Mouse (Mus musculus): ENCODE data around the gene Man1c1.
A peak's percentile ranks its signal among the peaks of the same experiment; 100 is the strongest.

Man1c1 gene

DNA sequence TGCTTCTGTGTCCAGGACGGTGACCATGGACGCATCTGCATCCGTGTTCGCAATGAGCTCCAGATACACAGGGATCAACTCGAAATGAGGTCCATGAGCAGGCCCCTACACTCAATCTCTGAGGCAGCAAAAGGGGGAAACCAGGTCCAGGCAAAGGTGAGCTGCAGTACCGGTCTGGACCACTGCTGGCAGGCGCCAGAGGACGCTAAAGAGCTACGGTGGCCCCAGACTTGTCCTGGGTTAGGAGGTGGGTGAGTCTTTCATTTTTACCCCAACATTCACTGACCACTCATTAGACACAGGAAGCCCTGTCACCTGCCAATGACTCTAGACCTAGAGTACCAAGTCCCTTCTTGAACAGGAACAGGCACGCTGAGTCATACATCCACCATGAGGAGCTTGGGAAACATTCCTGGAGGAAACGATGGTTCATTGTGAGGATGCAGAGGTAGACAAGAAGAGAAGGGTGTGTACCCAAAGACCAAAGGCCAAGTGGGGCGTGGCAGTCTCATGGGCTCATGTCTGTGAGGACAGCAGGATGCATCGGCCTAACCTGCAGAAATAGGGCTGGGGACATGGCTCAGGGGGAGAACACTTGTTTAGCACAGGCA lies 21.8 kb upstream of the Man1c1 start:
- no peak for ATAC-seq (ENCODE audit: insufficient number of reproducible peaks, low FRiP score, low TSS enrichment)

DNA sequence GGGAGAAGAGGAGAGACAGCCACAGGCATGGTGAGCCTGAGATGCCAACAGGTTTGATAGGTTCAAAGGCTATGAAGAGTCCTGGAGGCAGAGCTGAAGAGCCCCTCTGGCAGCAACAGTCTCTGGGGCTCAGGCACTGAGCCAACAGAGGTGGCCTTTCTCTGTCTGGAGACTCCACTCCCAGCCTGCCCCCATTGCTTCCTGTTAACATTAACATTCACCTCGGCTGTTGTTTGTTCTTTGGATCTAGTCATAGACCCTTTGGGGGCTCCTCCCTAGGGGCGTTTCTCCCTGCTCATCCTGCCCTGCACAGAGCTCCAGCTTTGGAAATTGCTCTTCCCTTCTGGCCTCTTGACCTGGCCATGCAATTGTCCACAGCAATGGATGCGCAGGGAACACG lies 20.9 kb upstream of the Man1c1 start:
- no peak for ATAC-seq (ENCODE audit: insufficient number of reproducible peaks, low FRiP score, low TSS enrichment)

DNA sequence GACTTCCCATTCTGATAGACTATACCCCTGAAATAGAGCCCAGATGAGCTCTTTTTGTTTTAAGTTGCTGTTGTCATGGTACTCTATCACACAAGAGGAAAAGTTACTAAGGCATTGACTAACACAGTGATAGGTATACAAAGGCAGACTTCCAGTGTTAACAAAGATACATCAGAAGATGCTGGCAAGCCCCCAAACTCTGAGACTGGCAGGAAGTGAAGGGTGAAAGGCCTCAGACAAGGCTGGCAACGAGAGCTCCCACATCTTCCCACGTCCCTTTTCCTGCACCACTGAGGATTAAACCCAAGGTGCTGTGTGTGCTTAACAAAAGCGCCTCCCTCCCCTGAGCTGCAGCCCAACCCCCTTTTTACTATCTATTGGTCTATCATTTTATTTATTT lies 19.2 kb upstream of the Man1c1 start:
- no peak for ATAC-seq (ENCODE audit: insufficient number of reproducible peaks, low FRiP score, low TSS enrichment)

DNA sequence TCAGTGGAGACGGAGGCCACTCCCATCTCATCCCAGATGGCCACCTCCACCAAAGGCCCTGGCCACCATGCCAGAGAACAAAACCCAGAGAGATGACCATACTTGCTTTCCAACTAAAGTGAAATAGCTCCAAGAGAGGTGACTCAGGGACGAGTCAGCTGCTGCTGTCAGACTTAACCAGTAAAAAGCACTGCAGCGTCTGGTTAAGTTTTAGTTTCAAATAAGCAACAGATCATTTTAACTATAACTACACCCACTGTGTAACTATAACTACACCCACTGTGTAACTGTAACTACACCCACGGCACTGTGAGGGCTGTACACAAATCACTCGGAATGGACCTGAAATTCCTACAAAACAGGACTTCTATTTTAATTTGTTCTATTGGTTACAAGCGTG lies 17.0 kb upstream of the Man1c1 start:
- ATAC-seq (ENCODE audit: insufficient number of reproducible peaks, low FRiP score, low TSS enrichment), result no peak

DNA sequence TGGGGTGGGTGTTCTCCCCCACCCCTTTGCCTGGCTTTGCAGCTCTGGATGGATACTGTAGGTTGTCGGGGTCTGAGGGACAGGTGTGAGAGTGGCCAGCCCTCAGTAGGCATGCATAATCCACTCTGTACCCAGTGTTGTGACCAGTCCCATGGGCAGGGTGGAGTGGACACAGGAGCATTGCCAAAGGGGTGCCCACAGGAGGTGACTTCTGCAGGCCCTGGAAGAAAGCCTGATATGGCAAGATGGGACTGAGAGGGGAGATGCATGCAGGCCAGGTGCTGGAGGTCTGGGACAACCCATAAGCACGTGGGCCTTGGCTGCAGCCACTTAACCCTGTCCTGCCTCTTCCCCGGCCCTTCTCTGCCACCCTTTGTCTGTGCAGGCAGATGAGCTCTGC lies 16.3 kb upstream of the Man1c1 start:
- ATAC-seq (ENCODE audit: insufficient number of reproducible peaks, low FRiP score, low TSS enrichment), result no peak

DNA sequence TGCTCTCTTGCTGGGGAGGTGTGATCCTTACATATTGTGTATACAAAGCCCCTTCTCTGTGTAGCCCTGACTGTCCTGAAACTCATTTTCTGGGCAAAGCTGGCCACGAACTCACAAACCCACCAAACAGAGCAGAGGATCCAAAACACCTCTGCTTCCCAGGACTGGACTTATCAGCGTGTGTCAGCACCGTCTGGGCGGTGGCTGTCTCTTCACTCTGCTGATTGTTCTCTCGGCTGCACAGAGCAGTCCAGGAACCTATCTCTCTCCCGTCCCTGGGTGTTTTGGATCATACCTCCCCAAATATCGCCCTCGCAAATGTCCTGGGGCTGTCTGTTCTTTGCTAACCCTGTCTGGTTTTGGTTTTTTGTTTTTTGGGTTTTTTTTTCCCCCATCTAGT lies 15.4 kb upstream of the Man1c1 start:
- no peak for ATAC-seq (ENCODE audit: insufficient number of reproducible peaks, low FRiP score, low TSS enrichment)

DNA sequence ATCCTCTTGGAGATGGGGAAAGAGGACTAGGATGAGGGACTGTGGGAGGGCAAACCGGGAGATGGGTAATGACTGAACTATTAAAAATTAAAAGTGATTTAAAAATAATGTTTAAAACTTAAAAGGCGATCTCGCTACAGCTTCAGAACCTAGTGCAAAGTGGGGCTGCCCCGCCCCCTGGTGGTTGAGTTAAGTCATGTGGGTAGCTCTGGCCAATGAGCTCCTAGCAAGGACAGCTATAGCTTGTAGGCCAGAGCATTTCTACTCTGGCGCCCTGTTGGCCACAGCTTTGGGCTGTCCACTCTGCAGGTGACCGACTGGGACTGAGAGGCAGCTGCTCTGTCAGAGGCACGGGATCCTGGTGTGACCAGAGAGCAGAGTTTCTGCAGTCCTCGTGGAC lies 9.8 kb upstream of the Man1c1 start:
- peak; percentile 68; the same call in 1 of the 2 replicates for ATAC-seq (ENCODE audit: insufficient number of reproducible peaks, low FRiP score, low TSS enrichment)

DNA sequence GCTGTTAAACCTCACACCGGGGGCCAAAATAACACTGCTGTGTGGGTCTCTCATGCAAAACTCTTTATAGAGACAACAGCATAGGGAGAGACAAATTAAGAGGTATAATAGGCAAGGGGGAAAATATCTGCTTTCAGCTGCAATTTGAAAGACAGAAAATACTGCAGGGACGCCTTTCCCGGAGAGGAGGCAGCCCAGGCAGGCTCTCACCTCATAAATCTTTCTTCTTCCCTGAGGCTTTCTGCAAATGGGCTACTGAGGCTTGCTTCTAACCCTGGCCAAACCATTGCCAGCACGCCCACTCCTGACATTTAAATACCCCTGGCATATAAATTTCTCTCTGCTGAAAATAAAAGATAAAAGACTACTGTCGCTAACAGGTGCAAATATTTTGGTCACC lies 1.2 kb upstream of the Man1c1 start:
- no peak for ATAC-seq (ENCODE audit: insufficient number of reproducible peaks, low FRiP score, low TSS enrichment)

DNA sequence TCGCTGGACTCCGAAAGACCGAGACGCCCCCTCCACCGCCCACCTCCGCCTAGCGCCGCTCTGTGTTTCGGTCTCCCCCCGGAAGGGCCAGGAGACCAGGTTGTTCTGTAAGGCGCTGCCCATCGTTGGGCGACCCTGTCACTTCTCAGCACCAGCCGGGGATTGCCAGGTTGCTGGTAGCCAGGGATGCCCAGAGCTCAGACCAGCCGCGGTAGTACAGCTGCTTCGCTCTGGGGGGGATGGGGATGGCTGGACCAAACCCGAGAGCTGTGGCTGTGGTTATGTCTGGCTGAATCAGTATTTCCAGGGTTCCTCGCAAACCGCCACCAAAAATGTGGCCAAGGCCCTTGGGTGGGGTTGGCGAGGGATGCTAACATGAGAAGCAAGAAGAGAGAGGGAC lies 500 bp upstream of the Man1c1 start:
- peak; percentile 29; the same call in 1 of the 2 replicates for ATAC-seq (ENCODE audit: insufficient number of reproducible peaks, low FRiP score, low TSS enrichment)

DNA sequence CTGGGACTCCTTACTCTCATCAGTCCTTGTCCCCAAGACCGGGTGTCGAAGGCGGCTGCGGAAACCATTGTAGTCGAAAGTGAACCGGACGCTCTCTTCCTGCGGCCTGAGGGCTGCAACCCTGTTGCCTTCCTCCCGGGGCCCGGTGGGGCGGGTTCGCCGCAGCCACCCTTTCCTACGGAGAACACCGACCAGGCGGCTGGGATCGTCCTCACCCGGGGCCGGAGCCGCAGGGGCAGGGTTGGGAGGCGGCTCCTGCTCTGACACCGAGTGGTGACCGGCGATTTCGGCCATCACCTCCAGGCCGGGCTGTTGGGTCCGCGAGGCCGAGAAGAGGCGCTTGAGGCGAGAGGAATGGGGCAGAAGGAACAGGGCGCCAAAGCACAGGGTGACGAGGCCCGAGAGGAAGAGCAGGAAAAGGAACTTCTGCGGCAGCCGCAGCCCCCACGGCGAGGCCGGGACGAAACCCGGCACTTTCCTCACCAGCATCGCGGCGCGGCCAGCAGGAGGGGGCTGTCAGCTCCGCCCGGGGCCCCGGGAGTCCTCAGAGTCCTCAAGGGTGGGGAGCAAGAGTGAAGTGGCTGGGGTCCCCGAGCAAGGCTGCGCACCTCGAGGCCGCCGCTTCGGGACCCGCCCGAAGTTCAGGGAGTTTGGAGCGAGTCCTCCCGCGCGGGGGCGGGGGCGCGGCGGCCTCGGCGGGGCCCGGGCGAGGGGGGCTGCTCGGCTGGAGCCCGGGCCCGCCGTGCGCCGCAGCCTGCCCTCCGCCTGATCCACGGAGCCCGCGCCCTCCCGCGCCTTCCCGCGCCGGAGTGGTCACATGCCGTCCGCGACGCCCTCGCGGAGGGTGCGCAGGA lies 882 bp downstream of the Man1c1 start:
- 0 out of 2 replicates have a peak, but pooled peaks have one; percentile 2 for ATAC-seq (ENCODE audit: insufficient number of reproducible peaks, low FRiP score, low TSS enrichment)

DNA sequence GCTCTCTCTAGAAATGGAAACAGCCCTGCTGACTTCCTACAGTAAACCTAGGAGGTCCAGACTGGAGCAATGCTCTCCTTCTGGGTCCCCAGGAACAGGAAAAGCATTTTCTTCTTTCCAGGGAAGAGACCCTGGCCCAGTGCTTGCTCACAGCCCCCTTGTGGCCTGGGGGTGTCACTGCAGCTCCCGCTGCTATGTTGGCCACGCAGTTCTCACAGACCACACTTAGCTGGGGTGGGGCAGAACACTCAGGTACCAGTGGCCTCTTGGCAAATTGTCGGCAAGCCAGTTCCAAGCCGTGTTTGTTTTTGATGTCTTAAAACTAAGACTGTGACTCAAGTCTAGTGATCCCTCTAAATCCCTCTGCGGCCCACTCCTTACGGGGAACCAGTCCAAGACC lies 2.2 kb downstream of the Man1c1 start:
- no peak for ATAC-seq (ENCODE audit: insufficient number of reproducible peaks, low FRiP score, low TSS enrichment)

DNA sequence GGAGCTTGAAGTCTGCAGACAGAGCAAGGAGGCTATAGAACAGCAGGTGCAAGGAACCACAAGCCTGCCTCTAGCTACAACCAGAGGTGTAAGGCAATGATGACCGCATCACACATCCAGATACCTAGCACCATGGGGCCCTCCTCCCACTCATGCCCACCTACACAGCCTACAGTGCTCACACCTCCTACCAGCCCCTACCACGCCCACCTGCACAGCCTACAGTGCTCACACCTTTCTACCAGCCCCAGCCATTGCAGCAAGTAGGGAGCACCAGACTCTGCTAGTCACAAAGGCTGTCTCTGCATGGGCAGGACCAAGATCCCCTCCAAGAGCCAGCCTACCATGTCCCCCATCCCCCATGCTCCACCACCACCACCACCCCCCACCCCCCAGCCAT lies 3.2 kb downstream of the Man1c1 start:
- no peak for ATAC-seq (ENCODE audit: insufficient number of reproducible peaks, low FRiP score, low TSS enrichment)

DNA sequence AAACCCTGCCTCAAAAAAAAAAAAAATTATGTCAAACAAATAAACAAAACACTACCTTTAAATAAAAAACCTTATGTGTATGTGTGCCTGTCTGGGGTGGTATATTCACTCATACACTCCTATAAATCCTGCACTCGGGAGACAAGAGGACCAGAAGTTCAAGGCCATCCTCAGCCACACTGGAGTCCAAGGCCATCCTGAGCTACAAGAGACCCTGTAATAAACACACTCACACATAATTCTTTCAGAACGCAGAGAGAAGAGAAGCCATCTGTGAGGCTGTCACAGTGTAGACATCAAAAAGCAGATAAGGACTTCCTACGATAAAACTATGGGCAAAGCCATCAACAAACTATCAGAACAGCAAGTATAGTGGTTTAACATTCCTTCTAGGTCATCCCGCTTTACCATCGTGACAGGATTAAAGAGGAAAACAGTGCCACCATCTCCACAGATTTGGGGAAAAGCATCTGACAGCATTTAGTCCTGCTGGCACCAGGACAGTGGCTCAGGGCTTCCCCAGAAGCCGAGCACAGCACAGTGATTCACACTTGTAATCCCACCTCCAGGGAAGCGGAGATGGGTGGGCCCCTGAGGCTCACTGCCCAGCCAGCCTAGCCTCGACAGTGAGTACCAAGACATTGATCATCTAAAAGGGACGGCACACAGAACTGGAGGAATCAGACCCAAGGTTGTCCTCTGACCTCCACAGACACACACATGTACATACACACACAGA lies 10.7 kb downstream of the Man1c1 start:
- no peak for ATAC-seq (ENCODE audit: insufficient number of reproducible peaks, low FRiP score, low TSS enrichment)

DNA sequence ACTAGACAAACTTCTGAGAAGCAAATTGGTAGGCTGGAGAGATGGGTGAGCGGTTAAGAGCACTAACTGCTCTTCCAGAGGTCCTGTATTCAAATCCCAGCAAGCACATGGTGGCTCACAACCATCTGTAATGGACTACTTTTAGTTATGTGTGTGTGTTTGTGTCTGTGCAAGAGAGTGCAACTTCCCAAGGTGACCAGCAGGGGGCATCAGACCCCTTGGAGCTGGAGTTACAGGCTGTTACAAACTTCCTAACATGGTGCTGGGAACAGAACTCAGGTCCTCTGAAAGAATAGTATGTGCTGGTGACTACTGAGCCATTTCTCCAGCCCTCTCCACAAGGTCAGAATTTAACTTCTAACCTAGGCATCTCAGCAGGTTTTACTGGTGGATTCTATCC lies 11.7 kb downstream of the Man1c1 start:
- no peak for ATAC-seq (ENCODE audit: insufficient number of reproducible peaks, low FRiP score, low TSS enrichment)

DNA sequence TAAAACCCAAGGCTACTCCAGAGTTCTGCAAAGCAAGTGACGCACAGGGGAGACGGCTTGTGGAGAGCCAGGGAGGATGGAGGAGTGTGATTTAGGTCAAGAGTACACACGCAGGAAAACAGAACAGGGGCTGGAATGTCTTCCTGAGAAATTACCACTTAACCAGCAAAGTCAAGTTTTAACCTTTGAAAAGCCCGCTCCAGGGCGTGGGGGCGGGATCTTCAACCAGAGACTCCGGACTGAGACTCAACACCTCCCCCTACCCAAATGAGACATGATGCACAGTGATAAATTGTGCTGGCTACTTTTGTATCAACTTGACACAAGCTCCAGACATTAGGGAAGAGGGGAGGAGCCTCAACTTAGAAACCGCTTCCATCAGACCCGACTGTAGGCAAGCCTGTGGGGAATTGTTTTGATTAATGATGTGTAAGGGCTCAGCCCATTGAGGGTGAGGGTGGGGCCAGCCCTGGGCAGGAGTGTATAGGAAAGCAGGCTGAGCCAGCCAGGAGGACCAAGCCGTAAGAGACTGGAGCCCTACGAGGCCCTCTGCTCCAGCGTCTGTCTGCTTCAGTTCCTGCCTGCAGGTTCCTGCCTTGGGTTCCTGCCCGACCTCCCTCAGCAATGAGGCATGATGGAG lies 17.9 kb downstream of the Man1c1 start:
- ATAC-seq (ENCODE audit: insufficient number of reproducible peaks, low FRiP score, low TSS enrichment), result no peak

DNA sequence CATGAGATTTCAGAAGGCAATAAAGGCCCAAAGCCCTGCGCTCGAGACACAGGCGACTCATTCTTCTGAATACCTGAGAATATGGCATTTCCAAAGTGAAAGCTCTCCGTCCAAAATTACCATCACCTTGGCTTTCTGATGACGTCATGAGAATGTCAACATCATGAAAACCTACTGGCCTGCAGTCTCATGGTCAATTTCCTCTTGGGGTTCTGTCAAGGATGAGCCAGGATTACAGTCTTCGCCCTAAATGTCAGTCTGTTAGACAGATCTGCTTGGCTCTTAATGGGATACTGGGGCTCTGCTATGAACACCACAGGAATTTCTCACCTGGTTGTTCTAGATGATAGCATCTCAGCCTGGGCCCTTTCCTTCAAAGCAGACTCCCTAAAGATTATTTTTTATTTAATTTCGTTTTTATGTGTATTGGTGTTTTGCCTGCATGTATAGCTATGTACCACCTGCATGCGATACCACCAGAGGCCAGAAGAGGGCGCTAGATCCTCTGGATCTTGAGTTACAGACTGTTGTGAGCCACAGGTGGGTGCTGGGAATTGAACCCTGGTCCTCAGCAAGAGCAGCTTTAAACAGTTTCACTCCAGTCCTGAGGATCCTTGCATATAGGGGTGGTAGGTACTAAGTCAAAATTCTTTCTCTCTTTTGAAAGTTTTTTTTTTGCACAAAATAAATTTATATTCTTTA lies 19.3 kb downstream of the Man1c1 start:
- no peak for ATAC-seq (ENCODE audit: insufficient number of reproducible peaks, low FRiP score, low TSS enrichment)

DNA sequence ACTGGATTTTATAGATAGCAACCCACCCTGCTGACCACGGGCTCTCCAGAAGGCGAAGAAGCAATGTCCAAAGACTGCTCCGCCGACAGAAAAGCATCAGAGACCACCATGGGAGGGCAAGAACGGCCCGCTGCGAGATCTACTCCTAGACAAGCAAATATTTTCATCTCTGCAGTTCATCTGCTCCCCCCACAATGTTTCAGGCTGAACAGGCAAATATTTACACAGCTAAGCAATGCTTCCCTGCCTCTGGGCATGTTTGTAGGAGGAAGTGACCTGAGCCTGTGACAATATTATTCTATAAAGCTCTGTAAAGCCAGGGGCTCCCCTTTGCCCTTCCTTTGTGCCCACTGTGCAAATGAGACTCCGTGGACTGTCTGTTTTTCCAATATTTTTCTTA lies 20.2 kb downstream of the Man1c1 start:
- no peak for ATAC-seq (ENCODE audit: insufficient number of reproducible peaks, low FRiP score, low TSS enrichment)

DNA sequence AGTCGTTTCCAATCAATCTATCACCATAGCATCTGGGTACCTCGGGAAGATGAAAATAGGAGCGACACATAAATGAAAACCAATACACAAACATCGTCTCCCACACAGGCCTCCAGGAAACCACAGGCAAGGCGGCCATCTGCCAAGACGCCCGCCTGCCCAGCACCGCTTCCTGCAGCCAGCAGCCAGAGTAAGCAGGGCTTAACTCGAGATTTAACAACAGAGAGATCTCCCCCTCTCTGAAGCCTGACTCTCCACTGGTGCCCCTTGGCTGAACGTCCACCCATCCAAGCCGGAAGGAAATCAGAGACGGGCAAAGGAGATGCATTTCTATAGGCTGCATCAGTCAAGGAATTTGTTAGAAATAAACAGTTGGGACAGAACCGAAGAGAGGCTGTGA lies 21.1 kb downstream of the Man1c1 start:
- ATAC-seq (ENCODE audit: insufficient number of reproducible peaks, low FRiP score, low TSS enrichment), result no peak

DNA sequence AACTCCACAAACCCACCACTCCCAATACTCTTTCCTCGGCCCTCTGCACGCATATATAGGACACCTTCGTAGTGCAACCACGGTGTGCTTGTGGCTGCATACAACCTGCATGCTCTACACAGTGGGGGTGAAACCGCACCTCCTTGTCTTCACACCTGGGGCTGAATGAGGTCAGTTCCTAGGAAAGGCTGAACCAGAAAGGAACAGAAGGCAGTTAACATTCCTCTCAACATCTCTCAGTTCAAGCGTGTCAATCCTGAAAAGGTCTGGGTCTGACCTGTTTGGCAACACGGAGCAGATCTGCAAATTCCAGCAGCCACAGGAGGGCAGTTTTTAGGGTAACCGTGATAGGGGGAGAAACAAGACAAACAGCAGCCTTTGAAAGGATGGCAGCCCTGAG lies 21.7 kb downstream of the Man1c1 start:
- no peak for ATAC-seq (ENCODE audit: insufficient number of reproducible peaks, low FRiP score, low TSS enrichment)

DNA sequence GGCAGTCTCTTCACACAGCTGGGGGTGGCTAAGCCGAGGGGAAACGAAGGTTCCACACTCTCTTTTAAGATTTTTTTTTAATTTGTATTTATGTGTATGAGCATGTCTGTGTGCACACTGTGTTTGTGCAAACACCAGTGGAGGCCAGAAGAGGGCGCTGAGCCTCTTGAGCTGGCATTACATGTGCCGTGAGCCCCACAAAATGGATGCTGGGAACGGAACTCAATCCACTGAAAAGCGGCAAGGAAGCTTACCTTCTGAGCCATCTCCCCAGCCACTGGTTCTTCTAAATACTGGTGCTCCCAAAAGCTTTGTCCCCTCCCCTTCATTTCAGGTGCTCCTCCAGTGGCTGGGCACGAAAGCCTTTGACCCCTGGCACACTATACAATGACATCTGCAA lies 22.3 kb downstream of the Man1c1 start:
- ATAC-seq (ENCODE audit: insufficient number of reproducible peaks, low FRiP score, low TSS enrichment), result no peak

All from cerebellum, adult (tissue).